Mouse (Mus musculus): ENCODE measurements at regions not wholly inside any gene's neighbourhood (a gene's known extent, or its start where the extent isn't known, plus 50 kb on each side); places are given as distances from the start of the nearest gene placed in this dataset.

GRCm38 (mm10) chr13:51899319-51900042 lies 53.0 kb downstream of the Gadd45g start:
- H3K9me3 ChIP-seq (ENCODE audit: control insufficient read depth, low read length), result no peaks in the 10 kb centered on the region
- H3K4me3 ChIP-seq (ENCODE audit: low read depth, low read length), result no peak overlapping the region
- H3K36me3 ChIP-seq (ENCODE audit: control insufficient read depth, insufficient read depth, low read length), result no peaks in the 10 kb centered on the region
- H3K27ac ChIP-seq (replicated peaks), result 0 out of 2 replicates have a peak overlapping the region, but pooled peaks have one; percentile 2
- peaks cover 12% of the 10 kb centered on the region for H3K4me1 ChIP-seq (replicated peaks; ENCODE audit: control insufficient read depth, insufficient read depth)
- WGBS, result 47% methylated on average over 9 of the region's 9 CpGs
- TF ChIP-seq CTCF (IDR thresholded peaks at IDR 0.05; ENCODE audit: low read depth) (no peak), EP300 (optimal IDR thresholded peaks at IDR 0.05) (no peak)
- DNase-seq (ENCODE audit: low spot score) (no peak), ATAC-seq (ENCODE audit: low FRiP score, low TSS enrichment) (no peak)
- no peak overlapping the region for H3K9ac ChIP-seq (ENCODE audit: low read length)
- no peak overlapping the region for H3K4me2 ChIP-seq (replicated peaks; ENCODE audit: low read depth)
- H3K27me3 ChIP-seq (ENCODE audit: control insufficient read depth, insufficient read depth, low read length), result no peaks in the 10 kb centered on the region

- Histone ChIP-seq H3K27me3 (ENCODE audit: control insufficient read depth, insufficient read depth, low read length) (no peaks in the 10 kb centered on the region), H3K36me3 (ENCODE audit: control insufficient read depth, insufficient read depth, low read length) (no peaks in the 10 kb centered on the region), H3K27ac (replicated peaks) (no peak overlapping the region), H3K4me3 (ENCODE audit: low read depth, low read length) (no peak overlapping the region), H3K9me3 (ENCODE audit: control insufficient read depth, low read length) (no peaks in the 10 kb centered on the region), H3K4me1 (replicated peaks; ENCODE audit: control insufficient read depth, insufficient read depth) (peaks cover 12% of the 10 kb centered on the region), H3K9ac (ENCODE audit: low read length) (no peak overlapping the region), H3K4me2 (replicated peaks; ENCODE audit: low read depth) (no peak overlapping the region)
- no peak for ATAC-seq (ENCODE audit: low FRiP score, low TSS enrichment)
- 62% methylated on average over 3 of the region's 3 CpGs for WGBS
- no peak for TF ChIP-seq EP300 (optimal IDR thresholded peaks at IDR 0.05)
- no peak for TF ChIP-seq CTCF (IDR thresholded peaks at IDR 0.05; ENCODE audit: low read depth)
- DNase-seq (ENCODE audit: low spot score), result no peak
Observed at GRCm38 (mm10) chr13:51900043-51900440, 53.6 kb downstream of the Gadd45g start.

GRCm38 (mm10) chr13:51902482-51903285 lies 56.2 kb downstream of the Gadd45g start:
- ATAC-seq (ENCODE audit: low FRiP score, low TSS enrichment), result no peak; the same call in 1 of the 2 replicates
- H3K4me3 ChIP-seq (ENCODE audit: low read depth, low read length), result 0 out of 2 replicates have a peak overlapping the region, but pooled peaks have one; percentile 4

GRCm38 (mm10) chr13:51903324-51903939 lies 57.0 kb downstream of the Gadd45g start:
- DNase-seq (ENCODE audit: low spot score) (no peak), ATAC-seq (ENCODE audit: low FRiP score, low TSS enrichment) (peak; percentile 19; the same call in 1 of the 2 replicates)
- H3K36me3 ChIP-seq (ENCODE audit: control insufficient read depth, insufficient read depth, low read length), result no peaks in the 10 kb centered on the region
- no peaks in the 10 kb centered on the region for H3K27me3 ChIP-seq (ENCODE audit: control insufficient read depth, insufficient read depth, low read length)
- 35% methylated on average over 8 of the region's 11 CpGs for WGBS
- TF ChIP-seq CTCF (IDR thresholded peaks at IDR 0.05; ENCODE audit: low read depth) (no peak), EP300 (optimal IDR thresholded peaks at IDR 0.05) (no peak)
- H3K9me3 ChIP-seq (ENCODE audit: control insufficient read depth, low read length), result no peaks in the 10 kb centered on the region
- H3K4me2 ChIP-seq (replicated peaks; ENCODE audit: low read depth), result no peak overlapping the region
- H3K4me3 ChIP-seq (ENCODE audit: low read depth, low read length), result no peak overlapping the region
- peak overlapping the region; percentile 88; the same call in 1 of the 2 replicates for H3K27ac ChIP-seq (replicated peaks)
- peaks cover 12% of the 10 kb centered on the region for H3K4me1 ChIP-seq (replicated peaks; ENCODE audit: control insufficient read depth, insufficient read depth)
- peak overlapping the region; percentile 1; the same call in 1 of the 2 replicates for H3K9ac ChIP-seq (ENCODE audit: low read length)

More at GRCm38 (mm10) chr13:51902482-51903285, 56.2 kb downstream of the Gadd45g start:
- no peaks in the 10 kb centered on the region for H3K27me3 ChIP-seq (ENCODE audit: control insufficient read depth, insufficient read depth, low read length)
- peak overlapping the region; percentile 44 for H3K4me2 ChIP-seq (replicated peaks; ENCODE audit: low read depth)
- no peaks in the 10 kb centered on the region for H3K9me3 ChIP-seq (ENCODE audit: control insufficient read depth, low read length)
- DNase-seq (ENCODE audit: low spot score), result peak; percentile 63
- peak overlapping the region; percentile 43 for H3K9ac ChIP-seq (ENCODE audit: low read length)
- no peaks in the 10 kb centered on the region for H3K36me3 ChIP-seq (ENCODE audit: control insufficient read depth, insufficient read depth, low read length)
- H3K27ac ChIP-seq (replicated peaks), result peak overlapping the region; percentile 88
- WGBS, result 16% methylated on average over 19 of the region's 19 CpGs
- TF ChIP-seq CTCF (IDR thresholded peaks at IDR 0.05; ENCODE audit: low read depth) (no peak; the same call in 1 of the 2 replicates), EP300 (optimal IDR thresholded peaks at IDR 0.05) (no peak)
- H3K4me1 ChIP-seq (replicated peaks; ENCODE audit: control insufficient read depth, insufficient read depth), result peaks cover 12% of the 10 kb centered on the region

GRCm38 (mm10) chr13:51905270-51905669 lies 58.8 kb downstream of the Gadd45g start:
- Histone ChIP-seq H3K27me3 (ENCODE audit: control insufficient read depth, insufficient read depth, low read length) (no peaks in the 10 kb centered on the region), H3K36me3 (ENCODE audit: control insufficient read depth, insufficient read depth, low read length) (no peaks in the 10 kb centered on the region), H3K4me1 (replicated peaks; ENCODE audit: control insufficient read depth, insufficient read depth) (peaks cover 10% of the 10 kb centered on the region), H3K4me3 (ENCODE audit: low read depth, low read length) (no peak overlapping the region), H3K9ac (ENCODE audit: low read length) (no peak overlapping the region), H3K9me3 (ENCODE audit: control insufficient read depth, low read length) (no peaks in the 10 kb centered on the region), H3K4me2 (replicated peaks; ENCODE audit: low read depth) (no peak overlapping the region), H3K27ac (replicated peaks) (peak overlapping the region; percentile 56; the same call in 1 of the 2 replicates)
- DNase-seq (ENCODE audit: low spot score) (no peak), ATAC-seq (ENCODE audit: low FRiP score, low TSS enrichment) (no peak)
- TF ChIP-seq EP300 (optimal IDR thresholded peaks at IDR 0.05) (no peak), CTCF (IDR thresholded peaks at IDR 0.05; ENCODE audit: low read depth) (no peak)
- 80% methylated on average over 5 of the region's 5 CpGs for WGBS
